Mouse (Mus musculus) thymus, adult 2 months (tissue): ENCODE results near the gene Rab24.

Experiments used
- CTCF ChIP-seq: fragments of 200-500 bp; IDR thresholded peaks from 2 replicates; pipeline ENCODE4 v1.5.1; 2012; ENCODE audit warnings: mild to moderate bottlenecking, control low read depth, low read length, moderate library complexity, borderline replicate concordance; ENCODE audit not compliant: control insufficient read depth, poor library complexity, insufficient read depth; ENCODE audit errors: extremely low read depth
- POLR2A ChIP-seq: fragments of 200-500 bp; IDR thresholded peaks from 2 replicates; pipeline ENCODE4 v1.6.1; 2012; ENCODE audit warnings: mild to moderate bottlenecking, low read length, control low read depth, moderate library complexity; ENCODE audit not compliant: control insufficient read depth, poor library complexity, insufficient read depth; ENCODE audit errors: extremely low read depth

GRCm38 (mm10) chr13:55327169-55327568, 5.4 kb upstream of the Rab24 start:
- TF ChIP-seq CTCF (no peak), POLR2A (no peak)
